Mouse (Mus musculus): ENCODE measurements around the gene Aktip.
A peak's percentile ranks its signal among the peaks of the same experiment; 100 is the strongest.

Aktip gene

DNA sequence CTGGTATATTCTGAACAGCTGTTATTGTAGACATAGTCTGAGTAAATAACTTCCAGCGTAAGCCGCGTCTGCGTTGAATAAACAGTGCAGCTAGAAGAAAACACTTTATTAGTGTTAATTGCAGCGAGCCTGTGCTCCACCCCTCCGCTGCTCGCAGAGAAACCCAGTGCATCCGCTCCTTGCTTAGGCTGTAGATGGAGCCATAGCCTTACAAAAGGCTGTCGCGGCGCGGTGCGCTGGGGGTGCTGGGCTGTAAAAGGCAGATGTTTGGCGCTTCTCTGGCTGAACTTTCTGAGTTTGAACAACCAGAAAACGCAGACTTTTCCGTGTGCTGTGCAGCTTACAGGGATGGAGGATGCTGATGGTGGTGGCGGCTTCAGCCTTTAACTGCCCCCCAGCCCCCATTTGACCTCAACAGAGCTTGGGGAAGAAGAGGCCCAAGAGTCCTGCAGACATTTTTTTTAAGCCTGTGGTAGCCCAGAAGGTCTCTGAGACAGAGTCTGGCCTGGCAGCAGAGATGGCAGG, 8.9 kb downstream of the Aktip start:
- peak; percentile 20 to 66 for DNase-seq (ENCODE audit: low spot score in 2 of 2)

DNA sequence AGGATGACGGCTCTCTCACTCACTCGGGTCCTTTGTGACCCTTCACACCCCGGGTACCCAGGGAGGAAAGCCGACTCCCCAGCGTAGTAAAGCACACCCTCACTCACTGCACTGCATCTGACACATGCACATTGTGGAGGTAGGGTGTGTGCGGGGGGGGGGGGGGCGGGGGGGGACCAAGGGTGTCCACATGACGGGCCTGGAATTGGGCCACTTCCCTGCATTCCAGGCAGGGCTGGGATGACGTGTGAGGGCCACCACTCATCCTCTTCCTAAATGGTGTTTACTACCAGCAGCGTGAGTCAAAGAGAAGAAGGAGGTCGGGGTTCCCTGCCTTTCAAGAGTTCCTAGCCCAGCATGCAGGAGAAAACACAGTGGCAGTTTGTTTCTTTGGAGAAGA, 11.6 kb downstream of the Aktip start:
- no peak for DNase-seq (ENCODE audit: low spot score in 2 of 2)

GRCm38 (mm10) chr8:91186372-91186771, 13.4 kb downstream of the Aktip start:
- DNase-seq (ENCODE audit: low spot score in 2 of 2), result no peak

- DNase-seq (ENCODE audit: low spot score in 2 of 2), result no peak
Measured at GRCm38 (mm10) chr8:91177708-91178107, 22.1 kb downstream of the Aktip start.

- DNase-seq (ENCODE audit: low spot score in 2 of 2), result no peak
Measured at GRCm38 (mm10) chr8:91176176-91176575, 23.6 kb downstream of the Aktip start.

DNA sequence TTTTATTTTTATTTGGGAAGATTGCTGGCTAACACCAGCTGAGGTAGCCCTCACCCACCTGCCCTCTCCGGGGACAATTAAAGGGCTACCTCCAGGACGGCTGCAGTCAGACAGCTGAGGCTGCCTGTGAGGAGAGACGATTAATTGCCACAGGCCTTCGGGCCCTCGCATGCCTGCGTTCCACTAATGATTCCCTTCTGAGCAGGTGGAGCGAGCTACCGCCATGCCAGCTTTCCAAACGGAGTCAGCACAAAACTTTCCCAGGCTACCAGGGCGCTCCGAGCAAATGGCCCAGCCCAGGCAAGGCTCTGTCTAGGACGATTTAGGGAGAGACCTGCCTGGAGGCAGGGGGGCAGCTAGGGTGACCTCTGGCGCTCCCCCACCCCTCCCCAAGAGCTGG, 28.2 kb downstream of the Aktip start:
- DNase-seq (ENCODE audit: low spot score in 2 of 2), result no peak

DNA sequence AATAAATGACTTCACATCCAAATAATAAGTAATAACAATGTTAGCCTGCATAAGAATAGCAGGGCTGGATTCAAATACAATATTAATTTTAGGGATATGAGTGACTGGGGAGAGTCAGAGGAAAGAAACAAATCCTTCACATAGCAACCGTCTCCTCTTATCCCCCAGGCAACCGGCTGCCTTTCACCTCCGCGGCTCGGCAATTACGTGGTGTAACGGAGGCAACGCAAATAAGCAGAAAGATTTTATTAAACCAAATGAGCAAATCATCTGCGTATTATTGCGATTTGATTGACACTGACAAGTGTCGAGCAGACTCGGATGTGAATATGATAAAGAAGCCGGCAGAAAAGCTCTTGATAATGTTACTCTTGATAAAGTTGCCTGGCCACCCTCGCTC, 28.9 kb downstream of the Aktip start:
- no peak for DNase-seq (ENCODE audit: low spot score in 2 of 2)

- DNase-seq (ENCODE audit: low spot score in 2 of 2), result no peak
Measured at GRCm38 (mm10) chr8:91170152-91170551, 29.6 kb downstream of the Aktip start.

DNA sequence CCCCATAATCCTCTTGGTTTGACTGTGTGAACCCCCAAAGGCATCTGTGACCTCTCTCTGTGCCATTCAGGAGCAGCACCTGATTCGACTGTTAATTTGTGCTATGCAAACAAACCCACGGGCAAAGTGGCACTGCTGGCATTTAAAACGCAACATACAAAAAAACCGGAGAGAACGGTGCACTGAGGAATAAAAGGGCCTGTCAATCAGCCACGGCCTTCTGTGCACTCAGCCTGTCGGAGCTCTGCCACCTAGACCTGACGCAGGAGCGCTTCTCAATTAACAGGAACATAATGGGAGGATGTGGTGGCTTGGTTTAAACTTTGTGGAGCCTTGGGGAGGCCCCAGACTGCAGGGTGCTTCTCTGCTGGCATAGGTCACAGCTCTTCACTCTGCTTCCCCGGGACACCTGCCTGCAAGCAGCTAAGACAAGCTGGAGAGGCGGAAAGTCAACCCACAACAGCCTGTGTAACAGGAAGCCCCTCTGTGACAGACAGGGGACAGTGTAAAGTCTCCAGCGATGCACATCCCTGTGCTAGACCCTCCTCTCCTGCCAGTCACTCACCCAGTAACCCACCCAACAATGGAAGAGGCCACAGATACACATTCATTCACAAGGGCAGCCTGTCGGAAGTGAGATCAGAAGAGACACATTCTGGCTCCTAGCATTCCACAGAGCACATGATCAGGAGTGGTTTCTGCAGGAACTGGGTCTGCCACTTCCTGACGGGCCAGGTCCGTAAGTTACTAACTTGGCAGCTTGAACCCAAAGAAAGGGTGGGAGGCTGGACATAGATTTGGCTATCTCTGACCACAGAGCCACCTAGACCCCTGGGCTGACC, 39.6 kb downstream of the Aktip start:
- no peak for DNase-seq (ENCODE audit: low spot score in 2 of 2)

GRCm38 (mm10) chr8:91158617-91159016, 41.2 kb downstream of the Aktip start:
- no peak for DNase-seq (ENCODE audit: low spot score in 2 of 2)

DNA sequence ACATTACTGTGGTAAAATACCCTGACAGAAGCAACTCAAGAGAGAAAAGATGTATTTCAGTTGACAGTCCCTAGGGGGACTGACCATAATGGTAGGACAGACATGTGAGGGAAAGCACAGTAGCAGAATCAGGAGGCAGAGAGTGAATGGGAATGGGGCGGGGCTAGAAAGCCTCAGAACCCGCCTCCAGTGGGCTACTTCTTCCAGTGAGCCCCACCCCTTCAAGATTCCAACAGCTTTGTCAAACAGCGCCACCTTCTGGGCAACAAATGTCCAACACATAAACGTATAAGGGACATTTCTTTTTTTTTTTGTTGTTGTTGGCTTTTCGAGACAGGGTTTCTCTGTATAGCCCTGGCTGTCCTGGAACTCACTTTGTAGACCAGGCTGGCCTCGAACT, 45.2 kb downstream of the Aktip start:
- no peak for DNase-seq (ENCODE audit: low spot score in 2 of 2)

GRCm38 (mm10) chr8:91153831-91154230, 45.9 kb downstream of the Aktip start:
- DNase-seq (ENCODE audit: low spot score in 2 of 2), result no peak

- DNase-seq (ENCODE audit: low spot score in 2 of 2), result no peak
Measured at GRCm38 (mm10) chr8:91151531-91151930, 48.2 kb downstream of the Aktip start.

GRCm38 (mm10) chr8:91149298-91149697, 50.5 kb downstream of the Aktip start:
- no peak for DNase-seq (ENCODE audit: low spot score in 2 of 2)

DNA sequence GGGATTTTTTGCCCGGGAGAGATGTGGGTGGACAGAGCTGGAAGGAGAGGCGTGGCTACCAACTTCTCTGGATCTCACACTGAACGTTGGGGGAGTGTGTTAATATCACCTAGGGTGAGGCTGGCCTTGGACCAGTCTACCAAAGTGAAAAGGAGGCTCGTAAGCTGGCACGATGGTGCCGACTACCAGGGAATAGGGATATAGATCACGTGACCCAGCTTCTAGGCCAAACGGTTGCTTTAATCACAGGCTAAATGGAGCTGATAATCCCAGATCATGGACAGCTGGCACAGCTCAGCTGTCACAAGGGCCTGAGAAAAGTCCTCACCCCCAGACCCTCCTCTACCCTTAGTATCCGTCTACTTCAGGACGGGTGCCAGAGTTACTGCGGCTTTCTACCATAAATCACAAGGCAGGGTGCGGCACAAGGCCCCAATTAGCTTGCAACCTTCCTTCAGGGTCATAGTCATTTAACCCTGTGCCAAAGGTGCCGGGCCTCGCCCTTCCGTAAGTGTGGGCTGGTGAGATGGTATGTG, 51.1 kb downstream of the Aktip start:
- no peak for DNase-seq (ENCODE audit: low spot score in 2 of 2)

GRCm38 (mm10) chr8:91147715-91148114, 52.1 kb downstream of the Aktip start:
- peak in 1 of 2 experiments; percentile 48 for DNase-seq (ENCODE audit: low spot score in 2 of 2)

GRCm38 (mm10) chr8:91140828-91141227, 58.9 kb downstream of the Aktip start:
- DNase-seq (ENCODE audit: low spot score in 2 of 2), result no peak

DNA sequence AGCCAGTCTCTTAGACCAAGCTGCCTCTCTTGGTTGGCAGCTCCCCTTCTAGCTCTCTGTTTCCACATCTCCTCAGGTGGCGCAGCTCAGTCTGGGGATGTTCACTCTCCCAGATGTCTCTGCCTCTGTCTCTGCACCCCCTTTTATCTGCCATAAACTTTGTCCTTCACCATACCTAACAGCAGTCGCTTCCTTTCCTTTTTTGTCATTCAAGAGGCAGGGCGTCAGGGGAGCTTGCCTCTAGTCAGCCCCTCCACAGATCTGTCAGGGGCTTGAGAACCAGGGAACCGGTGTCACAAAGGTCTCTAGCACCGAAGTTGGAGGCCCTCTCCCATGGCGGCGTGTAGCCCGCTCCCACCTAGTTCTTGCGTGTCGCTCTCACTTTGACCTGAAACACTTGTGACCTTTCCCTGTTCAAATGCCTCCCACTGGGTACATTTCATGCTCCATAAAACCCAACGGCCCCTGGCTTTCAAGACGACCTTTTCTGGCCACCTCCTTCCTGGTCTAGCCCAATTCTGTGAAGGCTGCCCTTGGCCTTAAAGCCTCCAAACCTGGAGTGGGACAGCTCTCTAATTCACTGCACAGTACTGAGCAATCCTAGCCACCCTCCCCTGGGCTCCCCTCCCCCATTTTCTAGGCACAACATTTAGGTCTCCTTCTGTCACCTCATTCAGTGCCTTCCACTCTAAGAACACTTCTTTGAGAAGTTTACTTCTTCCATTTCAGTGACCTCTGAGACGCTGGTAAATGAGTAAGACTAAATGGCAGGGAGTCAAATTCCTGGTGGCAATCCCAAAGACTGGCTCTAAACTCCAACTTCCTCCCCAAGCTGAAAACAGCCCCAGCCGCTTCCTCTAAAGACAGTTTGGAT, 64.2 kb downstream of the Aktip start:
- no peak for DNase-seq (ENCODE audit: low spot score in 2 of 2)

DNA sequence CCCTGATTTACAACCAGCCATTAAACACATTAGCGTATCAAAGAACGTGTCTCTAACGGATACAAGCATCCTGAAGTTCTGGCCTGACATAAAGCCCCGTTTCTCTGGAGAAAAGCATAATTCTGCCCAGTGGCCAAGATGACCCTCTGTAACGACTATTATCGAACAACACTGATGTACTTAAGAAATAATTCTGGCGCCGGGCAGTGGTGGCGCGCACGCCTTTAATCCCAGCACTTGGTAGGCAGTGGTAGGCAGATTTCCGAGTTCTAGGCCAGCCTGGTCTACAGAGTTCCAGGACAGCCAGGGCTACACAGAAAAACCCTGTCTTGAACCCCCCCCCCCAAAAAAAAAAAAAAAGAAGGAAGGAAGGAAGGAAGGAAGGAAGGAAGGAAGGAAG, 65.1 kb downstream of the Aktip start:
- no peak for DNase-seq (ENCODE audit: low spot score in 2 of 2)

DNA sequence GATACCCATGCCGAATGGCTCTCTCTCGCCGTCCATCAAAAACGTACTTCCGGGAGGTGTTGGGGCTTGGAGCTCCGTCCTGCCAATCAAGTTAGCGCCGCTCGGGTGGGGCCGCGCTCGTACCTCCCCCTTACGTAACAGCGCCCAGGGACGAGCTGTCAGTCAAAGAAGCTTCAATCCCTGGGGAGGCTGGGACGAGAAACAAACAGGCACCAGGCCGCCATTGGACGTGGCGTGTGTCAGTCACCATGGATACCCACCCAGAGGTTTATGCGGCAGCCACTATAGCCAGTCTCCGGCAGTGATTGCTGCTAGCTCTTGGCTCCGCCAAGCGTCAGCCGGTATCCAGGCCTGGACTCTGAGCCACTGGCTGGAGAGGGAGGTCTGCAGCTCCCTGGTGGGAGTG, 65.7 kb downstream of the Aktip start:
- peak; percentile 99 to 100 for DNase-seq (ENCODE audit: low spot score in 2 of 2)

- no peak for DNase-seq (ENCODE audit: low spot score in 2 of 2)
Measured at GRCm38 (mm10) chr8:91133441-91134069, 66.2 kb downstream of the Aktip start.

DNA sequence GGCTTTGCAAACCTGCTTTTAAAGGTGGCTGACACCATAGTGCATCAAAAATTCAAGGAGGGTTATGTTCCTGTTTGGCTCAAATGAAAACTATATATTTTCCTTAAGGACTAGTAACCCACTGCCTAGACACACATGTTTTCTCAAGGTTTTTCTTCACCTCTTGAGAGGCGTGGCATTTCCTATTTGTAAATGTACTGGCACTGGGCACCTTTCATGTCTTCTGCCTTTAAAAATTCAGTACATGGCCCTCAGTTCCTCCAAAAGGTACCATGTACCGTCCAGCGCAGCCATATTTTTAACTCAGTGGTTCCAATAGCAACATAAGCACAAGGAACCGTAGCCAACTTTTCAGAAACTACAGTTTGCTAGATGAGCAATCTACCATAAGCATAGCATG, 67.0 kb downstream of the Aktip start:
- no peak for DNase-seq (ENCODE audit: low spot score in 2 of 2)
